2 mouse cellular contexts compared by ENCODE assay signal in genomic region chr17:80168425-80169182, GRCm38 (mm10).
TF ChIP-seq lines count a peak whose summit lies in the region.

No protein-coding gene starts in this region.

TF ChIP-seq in CH12.LX, 34 proteins besides CTCF, POLR2A, EP300 and RAD21:
- TF ChIP-seq CHD2 (IDR thresholded peaks at IDR 0.05; ENCODE audit: low read length) (no peak), JUN (IDR thresholded peaks at IDR 0.05; ENCODE audit: insufficient read depth, low read depth, low read length) (no peak), ELF1 (IDR thresholded peaks at IDR 0.05; ENCODE audit: low read depth, low read length) (no peak), E2F4 (IDR thresholded peaks at IDR 0.05; ENCODE audit: insufficient replicate concordance, low read depth, low read length) (no peak), SMC3 (IDR thresholded peaks at IDR 0.05; ENCODE audit: low read depth, low read length) (no peak), MYC (IDR thresholded peaks at IDR 0.05; ENCODE audit: low read depth, low read length) (no peak), ZKSCAN1 (IDR thresholded peaks at IDR 0.05; ENCODE audit: borderline replicate concordance, low read depth, low read length) (no peak), MAZ (IDR thresholded peaks at IDR 0.05; ENCODE audit: low read depth, low read length) (no peak), SIN3A (IDR thresholded peaks at IDR 0.05; ENCODE audit: low read length) (no peak; the same call in 1 of the 2 replicates), MXI1 (IDR thresholded peaks at IDR 0.05; ENCODE audit: low read depth, low read length) (no peak)

TF ChIP-seq in myocyte, 11 proteins besides CTCF, POLR2A, EP300 and RAD21:
- TF ChIP-seq MAX (IDR thresholded peaks at IDR 0.05; ENCODE audit: low read depth) (no peak), USF1 (IDR thresholded peaks at IDR 0.05; ENCODE audit: low read depth) (no peak), MYOD1 (IDR thresholded peaks at IDR 0.05; ENCODE audit: control insufficient read depth in 1 of 3, insufficient read length in 2 of 3, low read depth in 2 of 3) (peak in 2 of 3 experiments; percentile 21 to 44), TCF3 (IDR thresholded peaks at IDR 0.05; ENCODE audit: insufficient read length, low read depth) (no peak), REST (IDR thresholded peaks at IDR 0.05; ENCODE audit: insufficient read depth, insufficient read length) (no peak), CEBPB (IDR thresholded peaks at IDR 0.05; ENCODE audit: insufficient read depth, poor library complexity, severe bottlenecking) (no peak), MYOG (IDR thresholded peaks at IDR 0.05; ENCODE audit: control insufficient read depth in 1 of 3, insufficient read depth in 1 of 3, insufficient read length in 2 of 3, low read depth in 2 of 3) (peak in 1 of 3 experiments; percentile 46)
